Mouse (Mus musculus): Measurements from ENCODE around the gene Aldh1a2. TPM values are rescaled to one million over a fixed set of nuclear protein-coding genes. Genes with fewer than 3 reads are reported as not detected.

Aldh1a2 gene
- polyA plus RNA-seq, 1 experiment: 14.2 TPM

Other genes with a start within 250 kb of the Aldh1a2 start
- gene Aqp9, start 47.1 kb upstream of the Aldh1a2 start, polyA plus RNA-seq (2012; rRNA removed): 32.0 and 34.3 TPM in 2 replicates